Mouse (Mus musculus): ENCODE measurements at regions not wholly inside any gene's neighbourhood (a gene's known extent, or its start where the extent isn't known, plus 50 kb on each side); places are given as distances from the start of the nearest gene placed in this dataset.

DNA sequence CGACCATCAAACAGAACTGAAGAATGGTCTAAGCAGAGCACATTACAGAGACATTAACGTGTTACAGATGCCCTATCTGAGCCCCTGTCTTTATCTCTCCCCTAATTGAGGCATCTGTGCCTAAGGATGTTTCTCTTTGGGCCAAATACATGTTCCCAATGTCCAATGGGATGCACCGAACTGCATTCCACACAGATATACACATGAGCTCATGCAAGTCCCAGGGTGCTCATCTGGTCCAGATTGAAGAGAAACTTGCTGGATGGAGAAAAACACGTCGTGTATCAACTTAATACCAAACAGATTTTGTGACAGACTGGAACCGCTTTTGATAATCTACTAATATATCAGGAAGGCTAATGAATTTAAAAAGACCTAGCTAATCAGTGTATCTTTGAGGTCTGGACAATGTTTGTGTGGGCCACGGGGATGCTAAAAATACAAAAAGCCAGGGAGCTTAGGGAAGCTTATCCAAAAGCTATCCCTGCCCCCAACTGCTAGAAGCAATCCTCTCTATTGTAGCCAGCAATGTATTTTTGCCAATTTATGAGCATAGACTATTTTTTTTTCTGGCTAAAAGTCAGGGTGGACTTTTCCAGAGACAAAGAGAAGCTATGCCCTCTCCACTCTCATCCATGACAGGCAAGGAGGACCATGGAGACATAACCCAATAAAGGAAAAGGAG lies 53.4 kb upstream of the Rbpj start:
- no peaks in the 10 kb centered on the region for H3K4me1 ChIP-seq (ENCODE audit: control insufficient read depth in 1 of 2, insufficient read depth in 2 of 2, low read length in 2 of 2)
- H3K79me2 ChIP-seq (ENCODE audit: control insufficient read depth, insufficient read depth, low read length, poor library complexity), result no peaks in the 10 kb centered on the region
- no peak overlapping the region for H3K27ac ChIP-seq (ENCODE audit: control insufficient read depth, low read depth, low read length)
- DNase-seq (ENCODE audit: low read depth, low spot score), result no peak
- H3K9ac ChIP-seq (ENCODE audit: control insufficient read depth, low read depth, low read length, poor library complexity, severe bottlenecking), result no peak overlapping the region
- no peaks in the 10 kb centered on the region for H3K9me3 ChIP-seq (replicated peaks; ENCODE audit: insufficient read depth, low read length)
- H3K36me3 ChIP-seq (ENCODE audit: control insufficient read depth in 1 of 2, insufficient read depth in 2 of 2, low read length in 2 of 2), result no peaks in the 10 kb centered on the region
- H3K27me3 ChIP-seq (ENCODE audit: control insufficient read depth in 1 of 2, insufficient read depth in 2 of 2, low read length in 2 of 2), result no peaks in the 10 kb centered on the region
- TF ChIP-seq ZMIZ1 (IDR thresholded peaks at IDR 0.05; ENCODE audit: low read depth, low read length), result no peak
- no peak overlapping the region for H3K4me3 ChIP-seq (ENCODE audit: control insufficient read depth in 1 of 2, insufficient read depth in 1 of 2, low read depth in 2 of 2, low read length in 2 of 2)

DNA sequence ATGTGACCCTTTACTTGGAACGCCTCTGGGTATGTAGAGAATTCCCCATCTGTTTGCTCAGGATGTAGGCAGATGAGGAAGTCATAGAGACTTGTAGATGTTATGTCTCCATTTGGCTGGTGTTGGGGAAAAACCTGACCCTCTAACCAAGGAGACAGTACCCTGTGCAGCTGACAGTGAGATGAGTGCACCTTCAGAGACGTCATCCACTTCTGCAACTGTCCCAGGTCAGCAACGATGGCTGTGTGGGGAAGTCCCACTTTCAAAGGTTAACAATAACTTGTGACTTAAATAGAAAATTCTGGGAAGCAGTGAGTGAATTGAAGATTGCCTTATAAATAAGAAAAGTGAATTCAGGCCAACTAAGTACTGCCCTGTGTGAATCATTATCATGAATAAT lies 52.3 kb upstream of the Rbpj start:
- no peaks in the 10 kb centered on the region for H3K36me3 ChIP-seq (ENCODE audit: control insufficient read depth in 1 of 2, insufficient read depth in 2 of 2, low read length in 2 of 2)
- DNase-seq (ENCODE audit: low read depth, low spot score), result no peak
- no peak overlapping the region for H3K4me3 ChIP-seq (ENCODE audit: control insufficient read depth in 1 of 2, insufficient read depth in 1 of 2, low read depth in 2 of 2, low read length in 2 of 2)
- no peaks in the 10 kb centered on the region for H3K9me3 ChIP-seq (replicated peaks; ENCODE audit: insufficient read depth, low read length)
- no peaks in the 10 kb centered on the region for H3K79me2 ChIP-seq (ENCODE audit: control insufficient read depth, insufficient read depth, low read length, poor library complexity)
- TF ChIP-seq NELFE (IDR thresholded peaks at IDR 0.05; ENCODE audit: low read depth, low read length) (no peak), POLR2A (IDR thresholded peaks at IDR 0.05; ENCODE audit: control insufficient read depth in 1 of 2, insufficient read depth in 1 of 2, low read depth in 1 of 2, low read length in 2 of 2, poor library complexity in 1 of 2) (no peak), KAT2A (conservative IDR thresholded peaks at IDR 0.05; ENCODE audit: low read depth, low read length) (no peak), POLR2AphosphoS2 (IDR thresholded peaks at IDR 0.05; ENCODE audit: low read length) (no peak), MEF2A (IDR thresholded peaks at IDR 0.05; ENCODE audit: extremely low read depth, insufficient replicate concordance, low read depth, low read length, poor library complexity, severe bottlenecking) (no peak), EP300 (IDR thresholded peaks at IDR 0.05; ENCODE audit: low read depth in 1 of 2, low read length in 2 of 2) (no peak), MAFK (IDR thresholded peaks at IDR 0.05; ENCODE audit: borderline replicate concordance, low read depth, low read length) (no peak), E2F4 (IDR thresholded peaks at IDR 0.05; ENCODE audit: borderline replicate concordance, low read depth, low read length) (no peak), RAD21 (IDR thresholded peaks at IDR 0.05; ENCODE audit: low read depth, low read length) (no peak), ZMIZ1 (IDR thresholded peaks at IDR 0.05; ENCODE audit: low read depth, low read length) (no peak), MAZ (IDR thresholded peaks at IDR 0.05; ENCODE audit: low read depth, low read length) (no peak), ETS1 (IDR thresholded peaks at IDR 0.05; ENCODE audit: low read depth, low read length) (no peak), NRF1 (IDR thresholded peaks at IDR 0.05; ENCODE audit: insufficient read depth, low read depth, low read length, poor library complexity, severe bottlenecking) (no peak), ZKSCAN1 (IDR thresholded peaks at IDR 0.05; ENCODE audit: low read depth, low read length) (no peak), MYB (IDR thresholded peaks at IDR 0.05; ENCODE audit: low read depth, low read length) (no peak), ZNF384 (IDR thresholded peaks at IDR 0.05; ENCODE audit: low read depth, low read length) (no peak), TAL1 (IDR thresholded peaks at IDR 0.05; ENCODE audit: low read length) (no peak)
- no peaks in the 10 kb centered on the region for H3K4me1 ChIP-seq (ENCODE audit: control insufficient read depth in 1 of 2, insufficient read depth in 2 of 2, low read length in 2 of 2)
- H3K9ac ChIP-seq (ENCODE audit: control insufficient read depth, low read depth, low read length, poor library complexity, severe bottlenecking), result no peak overlapping the region
- no peak overlapping the region for H3K27ac ChIP-seq (ENCODE audit: control insufficient read depth, low read depth, low read length)
- H3K27me3 ChIP-seq (ENCODE audit: control insufficient read depth in 1 of 2, insufficient read depth in 2 of 2, low read length in 2 of 2), result no peaks in the 10 kb centered on the region

Data from MEL (cell line).